Mouse (Mus musculus): ENCODE results near the gene Tnfrsf13c.

The Tnfrsf13c gene

DNA sequence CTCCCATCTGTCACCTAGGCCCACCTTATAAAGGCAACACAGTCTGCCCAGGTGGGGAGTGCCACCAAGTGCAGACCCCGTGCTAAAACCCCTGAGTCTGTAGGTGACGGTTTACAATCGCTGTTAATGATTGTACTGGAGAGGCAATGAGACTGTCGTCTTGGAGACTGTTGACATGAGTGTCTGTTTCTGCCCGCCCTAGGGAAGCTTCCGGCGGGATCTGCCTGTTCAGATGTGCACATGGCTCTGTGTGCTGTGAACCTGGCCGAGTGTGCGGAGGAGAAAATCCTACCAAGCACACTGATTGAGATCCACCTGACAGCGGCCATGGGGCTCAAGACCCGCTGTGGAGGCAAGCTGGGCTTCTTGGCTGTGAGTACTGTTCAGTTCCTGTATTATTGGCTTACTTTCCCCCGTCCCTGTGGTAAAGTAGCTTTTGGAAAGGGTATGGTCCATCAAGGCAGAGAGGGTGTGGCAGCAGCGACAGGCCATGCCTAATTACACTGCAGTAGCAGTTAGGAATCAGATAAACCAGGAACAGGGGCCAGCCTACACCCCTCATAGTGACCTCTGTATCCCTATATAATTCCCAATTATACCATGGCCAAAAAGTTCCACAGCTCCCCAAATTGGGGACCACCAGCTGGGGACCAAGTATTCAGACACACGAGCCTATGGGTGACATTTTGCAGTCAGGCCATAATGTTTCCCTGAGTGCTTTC, 38.9 kb downstream of the Tnfrsf13c start:
- DNase-seq (ENCODE audit: extremely low read depth, low read depth, low spot score), result no peak

GRCm38 (mm10) chr15:82184656-82185055, 39.5 kb downstream of the Tnfrsf13c start:
- no peak for DNase-seq (ENCODE audit: extremely low read depth, low read depth, low spot score)

GRCm38 (mm10) chr15:82184183-82184582, 40.0 kb downstream of the Tnfrsf13c start:
- DNase-seq (ENCODE audit: extremely low read depth, low read depth, low spot score), result no peak

GRCm38 (mm10) chr15:82183596-82183995, 40.6 kb downstream of the Tnfrsf13c start:
- DNase-seq (ENCODE audit: extremely low read depth, low read depth, low spot score), result no peak

GRCm38 (mm10) chr15:82182311-82182710, 41.9 kb downstream of the Tnfrsf13c start:
- DNase-seq (ENCODE audit: extremely low read depth, low read depth, low spot score), result no peak

GRCm38 (mm10) chr15:82181131-82181530, 43.0 kb downstream of the Tnfrsf13c start:
- DNase-seq (ENCODE audit: extremely low read depth, low read depth, low spot score), result no peak

DNA sequence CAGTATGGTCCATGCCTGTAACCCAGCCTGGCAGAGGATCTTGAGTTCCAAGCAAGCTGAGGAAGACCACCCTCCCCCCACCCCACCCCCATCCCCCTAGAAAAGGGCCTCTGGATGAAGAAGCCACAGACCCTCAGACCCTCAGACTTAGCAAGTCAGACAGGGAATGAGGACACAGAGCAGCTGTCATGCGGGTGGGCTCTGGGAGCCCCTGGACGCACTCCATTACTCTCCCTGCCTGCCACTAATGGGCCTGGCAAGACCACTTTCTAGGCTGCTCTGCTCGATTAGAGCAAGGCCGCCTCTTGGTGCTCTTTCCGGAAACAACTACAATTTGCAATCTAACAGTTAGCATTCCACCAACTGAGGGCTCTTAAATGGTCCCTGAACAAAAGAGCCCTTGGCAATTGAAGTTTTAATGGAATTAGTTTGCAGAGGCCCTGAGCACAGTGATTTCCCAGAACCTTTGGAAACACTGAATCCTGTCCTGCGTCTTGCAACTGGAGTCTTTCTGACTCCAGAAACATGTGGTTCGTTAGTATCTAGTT, 46.4 kb downstream of the Tnfrsf13c start:
- no peak for DNase-seq (ENCODE audit: extremely low read depth, low read depth, low spot score)

DNA sequence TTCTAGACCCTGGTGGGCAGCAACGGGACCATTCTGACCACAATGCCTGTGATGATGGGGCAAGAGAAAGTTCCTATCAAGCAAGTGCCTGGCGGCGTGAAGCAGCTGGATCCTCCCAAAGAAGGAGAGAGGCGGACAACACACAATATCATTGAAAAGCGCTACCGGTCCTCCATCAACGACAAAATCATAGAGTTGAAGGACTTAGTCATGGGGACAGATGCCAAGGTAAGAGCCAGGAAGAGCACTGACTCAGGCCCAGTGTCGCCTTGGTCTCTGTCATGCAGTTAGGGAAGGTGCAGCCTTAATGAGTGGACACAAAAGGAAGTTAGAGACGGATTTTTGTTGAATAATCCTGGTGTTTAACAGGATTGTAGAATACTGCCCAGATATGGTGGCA, 49.1 kb downstream of the Tnfrsf13c start:
- no peak for DNase-seq (ENCODE audit: extremely low read depth, low read depth, low spot score)

DNA sequence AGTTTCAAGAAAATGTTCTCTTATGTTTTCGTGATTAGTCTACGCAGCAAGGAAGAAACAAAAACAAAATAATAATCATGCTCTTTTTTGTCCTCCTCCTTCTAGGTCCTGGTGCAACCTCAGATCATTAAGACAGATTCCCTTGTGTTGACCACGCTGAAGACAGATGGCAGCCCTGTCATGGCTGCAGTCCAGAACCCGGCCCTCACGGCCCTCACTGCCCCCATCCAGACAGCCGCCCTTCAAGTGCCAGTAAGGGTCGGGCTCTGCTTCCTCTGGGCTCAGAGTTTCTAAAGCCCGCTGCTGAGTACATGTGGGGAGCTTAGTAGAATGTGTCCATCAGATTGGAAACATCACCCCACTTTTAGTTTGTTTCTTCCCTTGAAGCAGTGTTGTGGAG, 51.5 kb downstream of the Tnfrsf13c start:
- DNase-seq (ENCODE audit: extremely low read depth, low read depth, low spot score), result no peak

Measured in fat pad, adult 2 months (tissue).